Mouse (Mus musculus) kidney, postnatal 14 days (tissue): ENCODE results near the gene Wdpcp.
A peak's percentile ranks its signal among the peaks of the same experiment; 100 is the strongest.
"Not testable (repeated sequence)": the region's sequence is repeated elsewhere in the genome, so short reads cannot be mapped to it uniquely, and the experiment has no call there.

Experiments used
- DNase-seq: peaks from one replicate; pipeline ENCODE4 v3.0.0; 2022; ENCODE audit warnings: mixed read lengths

The Wdpcp gene

GRCm38 (mm10) chr11:21571700-21572381 lies at the start of gene Wdpcp, which contains the start of gene Mdh1:
Gene Wdpcp, plus strand, starts transcription at chr11:21572235.
Gene Mdh1, minus strand, starts transcription at chr11:21572367.
- peak; percentile 97 for DNase-seq

DNA sequence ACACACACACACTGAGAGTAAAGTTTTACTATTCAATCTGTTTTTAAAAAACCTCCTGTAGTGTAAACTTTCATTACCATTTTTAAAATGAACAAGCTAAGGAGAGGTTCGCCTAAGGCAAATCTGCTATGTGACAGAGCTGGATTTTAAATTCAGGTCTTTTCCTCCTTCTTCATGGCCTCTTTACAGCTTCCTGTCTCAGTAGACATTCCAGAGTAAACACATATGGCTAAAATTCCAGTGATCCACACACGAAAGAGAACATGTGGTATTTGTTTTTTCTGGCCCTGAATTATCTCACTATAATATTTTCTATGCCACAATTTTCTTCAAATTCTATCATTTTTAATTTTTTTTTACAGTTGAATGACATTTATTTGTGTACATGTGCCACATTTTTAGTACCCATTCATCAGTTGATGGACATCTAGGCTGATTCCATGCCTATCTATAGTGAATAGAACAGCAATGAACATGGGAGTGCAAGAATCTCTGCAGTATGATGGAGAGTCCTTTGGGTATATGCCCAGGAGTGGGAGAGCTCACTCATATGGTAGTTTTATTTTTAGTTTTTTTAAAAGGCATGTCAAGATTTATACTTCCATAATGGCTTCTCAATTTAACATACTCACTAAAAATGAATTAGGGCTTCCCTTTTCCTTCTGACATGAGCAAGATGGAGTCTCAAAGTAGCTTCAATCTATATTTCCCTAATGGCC lies 43.2 kb upstream of the Wdpcp start:
- no peak for DNase-seq

- DNase-seq: not testable (repeated sequence)
Measured at GRCm38 (mm10) chr11:21530856-21531255, 41.2 kb upstream of the Wdpcp start.

GRCm38 (mm10) chr11:21540072-21540471 lies 32.0 kb upstream of the Wdpcp start:
- DNase-seq: no peak

GRCm38 (mm10) chr11:21540622-21541021 lies 31.4 kb upstream of the Wdpcp start:
- DNase-seq: no peak

DNA sequence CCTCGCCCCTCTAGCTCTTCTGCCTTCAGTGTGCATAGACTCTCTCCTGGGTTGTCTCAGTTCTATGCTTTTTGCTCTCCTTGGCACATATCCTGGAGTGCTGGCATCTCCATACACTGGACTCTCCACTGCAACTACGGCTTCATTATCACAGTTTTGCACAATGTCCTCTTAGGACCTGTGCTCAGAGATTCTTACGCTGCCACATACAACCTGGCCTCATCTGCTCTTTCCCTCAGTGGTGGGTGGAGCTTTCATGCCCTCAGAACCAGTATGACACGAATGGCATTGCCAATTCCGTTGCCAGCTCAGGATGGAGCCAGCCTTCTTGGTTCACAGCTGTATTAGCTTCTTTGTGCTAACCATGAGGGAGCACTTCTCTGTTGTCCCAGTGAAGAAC lies 29.3 kb upstream of the Wdpcp start:
- DNase-seq: no peak

- DNase-seq: no peak
Measured at GRCm38 (mm10) chr11:21545021-21545420, 27.0 kb upstream of the Wdpcp start.

- no peak for DNase-seq
Measured at GRCm38 (mm10) chr11:21545951-21546350, 26.1 kb upstream of the Wdpcp start.

GRCm38 (mm10) chr11:21546671-21547070 lies 25.4 kb upstream of the Wdpcp start:
- DNase-seq: no peak

- DNase-seq: no peak
Measured at GRCm38 (mm10) chr11:21547518-21547917, 24.5 kb upstream of the Wdpcp start.

DNA sequence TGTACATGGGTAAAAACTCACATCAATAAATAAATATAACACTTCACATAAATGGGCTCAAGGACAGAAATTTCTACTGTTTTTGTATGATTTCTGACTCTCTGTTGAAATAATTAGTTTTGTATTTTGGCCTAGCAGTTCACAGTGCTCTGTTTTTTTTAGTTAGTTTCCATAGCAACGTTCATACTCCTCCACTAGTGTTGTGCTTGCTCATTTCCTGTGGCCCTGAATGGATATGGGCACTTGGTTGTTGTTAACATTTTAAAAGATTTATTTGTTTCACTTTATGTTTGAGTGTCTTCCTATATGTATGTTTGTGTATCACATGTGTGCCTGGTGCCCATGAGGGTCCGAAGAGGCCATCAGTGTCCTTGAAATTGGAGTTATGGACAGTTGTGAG lies 23.0 kb upstream of the Wdpcp start:
- no peak for DNase-seq

DNA sequence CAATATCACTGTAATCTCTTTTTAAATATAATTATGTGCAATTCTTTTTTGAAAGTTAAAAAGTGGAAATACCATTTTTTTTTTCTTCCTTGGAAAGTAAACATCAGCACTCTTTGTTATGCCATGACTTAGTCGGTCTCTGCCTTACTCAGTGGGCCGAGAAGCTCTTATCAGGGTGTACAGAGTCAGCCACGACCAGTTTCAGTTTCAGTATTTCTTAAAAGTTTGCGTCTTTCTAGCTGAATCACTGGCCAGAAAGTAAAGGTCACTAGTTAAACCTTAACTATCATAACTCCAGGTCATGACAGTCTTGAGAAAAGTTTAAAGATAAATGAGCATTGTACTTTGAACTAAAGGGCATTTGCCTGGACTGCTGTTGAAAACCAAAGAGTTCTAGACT lies 22.3 kb upstream of the Wdpcp start:
- DNase-seq: peak; percentile 39

GRCm38 (mm10) chr11:21550222-21551173 lies 21.5 kb upstream of the Wdpcp start:
- DNase-seq: no peak

DNA sequence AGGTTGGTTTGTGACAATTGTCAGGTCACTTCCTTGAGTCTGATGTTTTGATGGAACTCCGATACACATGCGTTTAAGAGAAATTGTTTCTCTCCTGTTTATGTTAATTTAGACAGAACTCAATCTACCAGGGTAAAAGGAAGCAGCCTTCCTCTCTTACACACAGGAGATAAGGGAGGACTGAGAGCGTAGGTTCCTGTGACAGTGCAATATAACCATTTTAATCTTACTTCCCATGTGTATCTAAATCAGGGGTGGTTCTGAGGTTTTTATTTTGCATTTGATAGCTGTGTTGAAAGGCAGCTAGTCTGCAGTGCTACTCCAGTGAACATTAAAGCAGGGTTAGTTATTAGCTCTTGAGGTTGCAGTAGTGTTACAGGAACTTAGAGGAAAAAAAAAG lies 20.0 kb upstream of the Wdpcp start:
- DNase-seq: no peak

GRCm38 (mm10) chr11:21559727-21560126 lies 12.3 kb upstream of the Wdpcp start:
- DNase-seq: no peak

DNA sequence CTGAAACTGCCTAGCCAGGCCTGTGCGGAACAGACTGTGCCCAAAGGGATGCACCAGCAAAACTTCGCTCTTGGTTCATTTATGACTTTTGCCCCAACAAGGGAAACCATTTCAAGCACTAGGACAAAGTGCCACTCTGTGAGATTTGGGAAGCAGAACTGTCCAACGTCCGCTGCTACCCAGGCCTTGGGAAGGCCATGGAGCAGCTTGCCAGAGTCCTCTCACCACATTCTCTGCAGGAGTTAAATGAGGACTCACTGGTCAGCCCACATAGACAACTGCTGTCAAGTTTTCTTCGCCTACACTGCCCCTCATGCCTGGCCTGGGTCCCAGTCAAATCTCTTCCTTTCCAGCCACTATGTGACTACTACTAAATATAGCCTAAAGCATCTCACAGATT lies 10.7 kb upstream of the Wdpcp start:
- peak; percentile 33 for DNase-seq

- DNase-seq: peak; percentile 37
Measured at GRCm38 (mm10) chr11:21563617-21564325, 8.3 kb upstream of the Wdpcp start.

- no peak for DNase-seq
Measured at GRCm38 (mm10) chr11:21564681-21565405, 7.2 kb upstream of the Wdpcp start.

DNA sequence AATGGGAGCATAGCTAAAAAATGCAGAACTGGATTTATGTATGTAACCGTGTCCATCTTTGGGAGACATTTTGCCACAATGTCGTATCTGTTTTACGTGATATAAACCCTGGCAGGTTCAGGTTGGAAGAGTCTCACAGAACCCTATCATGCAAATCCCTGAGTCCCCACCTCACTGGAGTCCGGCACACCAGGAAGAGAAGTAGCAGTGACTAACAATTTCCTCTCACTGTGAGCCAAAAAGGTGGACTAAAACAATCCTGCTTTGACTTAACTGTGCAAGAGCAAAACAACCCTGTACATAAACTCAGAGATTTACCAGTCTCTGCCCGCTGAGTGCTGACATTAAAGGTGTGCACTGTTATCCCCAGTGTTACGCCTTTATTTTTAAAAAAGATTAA lies 5.1 kb upstream of the Wdpcp start:
- no peak for DNase-seq

DNA sequence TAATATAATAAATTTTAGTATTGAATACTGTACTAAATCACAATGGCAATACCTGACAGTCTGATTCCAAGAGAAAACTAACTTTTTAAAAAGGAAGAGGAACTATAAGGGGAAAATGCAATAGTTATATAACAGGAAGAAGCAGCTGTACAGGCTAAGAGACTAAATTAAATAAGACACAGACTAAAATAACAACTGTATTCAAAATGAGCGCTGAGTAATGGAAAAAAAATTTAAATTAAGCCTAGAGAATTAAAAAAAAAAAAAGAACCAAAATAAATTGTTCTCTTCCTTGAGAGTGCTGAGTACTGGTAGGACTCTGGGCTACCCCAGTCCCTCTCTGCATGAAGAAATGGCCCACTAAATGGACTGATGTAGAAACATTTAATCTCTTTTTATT lies 4.3 kb upstream of the Wdpcp start:
- DNase-seq: no peak

- no peak for DNase-seq
Measured at GRCm38 (mm10) chr11:21569002-21569401, 3.0 kb upstream of the Wdpcp start.
